Mouse (Mus musculus) spleen, postnatal 36 days (tissue): Measurements from ENCODE around the gene Tm4sf5.
A peak's percentile ranks its signal among the peaks of the same experiment; 100 is the strongest.
"Not testable (repeated sequence)": the region's sequence is repeated elsewhere in the genome, so short reads cannot be mapped to it uniquely, and the experiment has no call there.

Source experiments
- DNase-seq, 2 experiments: peaks; one replicate each; pipeline ENCODE4 v3.0.0; 2022; ENCODE audit warnings: low spot score in 2 of 2, mixed read lengths in 1 of 2

Tm4sf5 gene

GRCm38 (mm10) chr11:70504970-70505369 lies at the start of gene Tm4sf5:
Gene Tm4sf5 (plus strand): TSS chr11:70505244.
- DNase-seq: no peak

- no peak for DNase-seq
Observed at GRCm38 (mm10) chr11:70458688-70459600, 46.1 kb upstream of the Tm4sf5 start, which contains the start of gene Zmynd15. Gene Zmynd15 (plus strand): TSS chr11:70459433.

- DNase-seq: no peak
Observed at GRCm38 (mm10) chr11:70459601-70460101, 45.4 kb upstream of the Tm4sf5 start, which contains the start of gene Cxcl16. Gene Cxcl16 (minus strand): TSS chr11:70459984.

GRCm38 (mm10) chr11:70463970-70464369 lies 41.1 kb upstream of the Tm4sf5 start:
- no peak for DNase-seq

- DNase-seq: no peak
Observed at GRCm38 (mm10) chr11:70465211-70465610, 39.8 kb upstream of the Tm4sf5 start.

GRCm38 (mm10) chr11:70465824-70466223 lies 39.2 kb upstream of the Tm4sf5 start:
- DNase-seq: no peak

- DNase-seq: no peak
Observed at GRCm38 (mm10) chr11:70467902-70468619, 37.0 kb upstream of the Tm4sf5 start.

GRCm38 (mm10) chr11:70469764-70470163 lies 35.3 kb upstream of the Tm4sf5 start:
- no peak for DNase-seq

GRCm38 (mm10) chr11:70472716-70473115 lies 32.3 kb upstream of the Tm4sf5 start:
- DNase-seq: no peak

GRCm38 (mm10) chr11:70473291-70473690 lies 31.8 kb upstream of the Tm4sf5 start:
- not testable (repeated sequence) for DNase-seq

GRCm38 (mm10) chr11:70474872-70475534 lies 30.0 kb upstream of the Tm4sf5 start:
- no peak for DNase-seq

GRCm38 (mm10) chr11:70485498-70485897 lies 19.5 kb upstream of the Tm4sf5 start:
- DNase-seq: no peak

- DNase-seq: no peak
Observed at GRCm38 (mm10) chr11:70487816-70488215, 17.2 kb upstream of the Tm4sf5 start.

GRCm38 (mm10) chr11:70489138-70489537 lies 15.9 kb upstream of the Tm4sf5 start:
- no peak for DNase-seq

- DNase-seq: peak; percentile 16 to 39
Observed at GRCm38 (mm10) chr11:70489684-70490083, 15.4 kb upstream of the Tm4sf5 start.

GRCm38 (mm10) chr11:70499566-70500475 lies 5.2 kb upstream of the Tm4sf5 start:
- DNase-seq: no peak

GRCm38 (mm10) chr11:70500476-70500812 lies 4.6 kb upstream of the Tm4sf5 start:
- no peak for DNase-seq

- DNase-seq: no peak
Observed at GRCm38 (mm10) chr11:70502018-70502417, 3.0 kb upstream of the Tm4sf5 start.

GRCm38 (mm10) chr11:70506385-70506784 lies 1.3 kb downstream of the Tm4sf5 start:
- DNase-seq: peak; percentile 70 to 71

GRCm38 (mm10) chr11:70506962-70507515 lies 2.0 kb downstream of the Tm4sf5 start:
- no peak for DNase-seq
